Mouse (Mus musculus) small intestine, adult 2 months (tissue): ENCODE data around the gene Lipo2. TPM values are rescaled to one million over a fixed set of nuclear protein-coding genes. Genes with fewer than 3 reads are reported as not detected.
"Not testable (repeated sequence)": the region's sequence is repeated elsewhere in the genome, so short reads cannot be mapped to it uniquely, and the experiment has no call there.

ENCODE experiments used
- H3K27ac ChIP-seq: fragments of 200-500 bp; 2 replicates; pipeline ENCODE4 v1.5.1; 2012; ENCODE audit warnings: low read depth, low read length, control low read depth, inconsistent platforms; ENCODE audit not compliant: insufficient read depth
- H3K27me3 ChIP-seq: fragments of 200-500 bp; 2 replicates; pipeline ENCODE4 v1.6.1; 2012; ENCODE audit warnings: mild to moderate bottlenecking, moderate library complexity, low read length, inconsistent platforms; ENCODE audit not compliant: control insufficient read depth, insufficient read depth
- H3K36me3 ChIP-seq: fragments of 200-500 bp; 2 replicates; pipeline ENCODE4 v1.6.1; 2012; ENCODE audit warnings: mild to moderate bottlenecking, low read length, control low read depth, inconsistent platforms; ENCODE audit not compliant: control insufficient read depth, insufficient read depth
- H3K4me1 ChIP-seq: fragments of 200-500 bp; 2 replicates; pipeline ENCODE4 v1.6.1; 2012; ENCODE audit warnings: low read length, inconsistent platforms, mixed read lengths; ENCODE audit not compliant: control insufficient read depth, insufficient read depth, insufficient read length
- H3K4me3 ChIP-seq: fragments of 200-500 bp; 2 replicates; pipeline ENCODE4 v1.5.1; 2012; ENCODE audit warnings: low read depth, mild to moderate bottlenecking, control low read depth, inconsistent platforms, low read length, moderate library complexity
- CTCF ChIP-seq: fragments of 200-500 bp; IDR thresholded peaks from 2 replicates; pipeline ENCODE4 v1.5.1; 2012; ENCODE audit warnings: low read depth, mild to moderate bottlenecking, control low read depth, inconsistent platforms, low read length, moderate library complexity, mixed read lengths; ENCODE audit not compliant: insufficient replicate concordance, insufficient read length; ENCODE audit errors: extremely low read depth
- POLR2A ChIP-seq: fragments of 200-500 bp; IDR thresholded peaks from 2 replicates; pipeline ENCODE4 v1.6.1; 2012; ENCODE audit warnings: low read depth, mild to moderate bottlenecking, control low read depth, inconsistent platforms, low read length, moderate library complexity
- WGBS: fragments of 180-500 bp; shearing (Covaris S2); methylation state at CpG from one replicate; pipeline ENCODE4 v1.1.7; 2018; 5-methylcytosine and 5-hydroxymethylcytosine counted together
- polyA plus RNA-seq: library from polyadenylated mRNA; depleted of rRNA; stranded (reverse); fragments of >200 nt; gene quantifications from 2 replicates; pipeline ENCODE4 v1.2.3, GENCODE M21; 2012; rRNA removed

Gene Lipo2
- not detected in 2 replicates for polyA plus RNA-seq

DNA sequence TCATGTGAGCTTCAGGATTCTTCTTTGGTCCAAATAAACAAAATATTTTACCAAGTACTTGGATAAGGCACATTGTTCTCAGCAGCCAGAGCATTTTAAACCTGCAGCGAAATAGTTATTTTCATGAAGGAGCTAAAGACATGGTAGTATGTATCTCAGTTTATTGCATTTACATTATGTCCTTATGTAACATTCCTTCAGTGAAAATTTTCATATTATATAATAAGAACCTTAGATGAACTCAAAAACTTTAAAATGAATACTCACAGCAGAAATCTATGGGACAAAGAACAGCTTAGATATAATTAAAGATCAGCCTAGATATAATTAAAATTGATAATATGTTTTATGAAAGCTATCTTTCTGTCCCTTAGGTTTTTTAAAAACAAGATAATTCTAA lies at the start of gene Lipo2:
Lipo2 (minus strand) TSS at position 101 of the 400 bp plus-strand sequence.
- H3K27ac ChIP-seq, H3K4me3 ChIP-seq, H3K36me3 ChIP-seq, H3K27me3 ChIP-seq, H3K4me1 ChIP-seq: not testable (repeated sequence)
- WGBS, result 96% methylated on average over 1 of the region's 1 CpGs

DNA sequence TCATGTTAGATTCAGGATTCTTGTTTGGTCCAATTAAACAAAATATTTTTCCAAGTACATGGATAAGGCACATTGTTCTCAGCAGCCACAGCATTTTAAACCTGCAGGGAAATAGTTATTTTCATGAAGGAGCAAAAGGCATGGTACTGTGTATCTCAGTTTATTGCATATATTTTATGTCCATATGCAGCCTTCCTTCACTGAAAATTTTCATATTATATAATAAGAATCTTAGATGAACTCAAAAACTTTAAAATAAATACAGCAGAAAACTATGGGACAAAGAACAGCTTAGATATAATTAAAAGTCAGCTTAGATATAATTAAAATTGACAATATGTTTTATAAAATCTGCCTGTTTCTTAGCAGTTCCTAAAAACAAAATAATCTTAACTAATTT lies 36.2 kb upstream of the Lipo2 start, which contains the start of gene Lipo1:
Lipo1 (minus strand) TSS at position 101 of the 400 bp plus-strand sequence.
- not testable (repeated sequence) for H3K4me3 ChIP-seq, H3K27ac ChIP-seq, H3K36me3 ChIP-seq, H3K4me1 ChIP-seq, H3K27me3 ChIP-seq

DNA sequence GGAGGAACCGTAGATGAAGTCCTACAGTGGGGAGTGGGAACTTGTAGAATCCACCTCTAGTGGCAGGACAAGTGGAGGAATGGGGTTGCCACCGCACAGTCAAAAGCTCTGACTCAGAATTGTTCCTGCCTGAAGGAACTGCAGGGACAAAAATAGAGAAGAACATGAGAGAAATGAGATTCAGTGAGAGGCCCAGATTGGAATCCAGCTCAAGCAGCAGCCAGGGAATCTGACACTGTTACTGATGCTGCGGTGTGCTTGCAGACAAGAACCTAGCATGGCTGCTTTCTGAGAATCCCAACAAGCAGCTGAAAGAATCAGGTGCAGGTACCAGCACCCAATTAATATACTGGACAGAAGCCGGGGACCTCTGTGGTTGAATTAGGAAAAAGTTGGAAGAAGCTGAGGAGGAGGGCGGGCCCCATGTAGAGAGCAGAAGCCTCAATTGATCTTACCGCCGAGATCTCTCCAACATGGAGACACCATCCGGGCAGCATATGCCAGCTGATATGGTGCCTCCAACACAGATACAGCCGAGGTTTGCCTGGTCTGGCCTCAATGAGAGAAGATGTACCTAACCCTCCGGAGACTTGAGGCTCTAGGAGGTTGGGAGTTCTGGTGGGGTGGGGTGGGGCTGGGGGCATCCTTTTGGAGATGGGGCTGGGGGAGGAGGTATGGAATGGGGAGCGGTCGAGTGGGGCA lies 35.6 kb upstream of the Lipo2 start:
- TF ChIP-seq CTCF, result no peak
- no peak for TF ChIP-seq POLR2A
- Histone ChIP-seq H3K27ac (no peak overlapping the region), H3K36me3 (no peaks in the 10 kb centered on the region), H3K4me1 (no peaks in the 10 kb centered on the region), H3K4me3 (no peak overlapping the region), H3K27me3 (no peaks in the 10 kb centered on the region)
- WGBS, result 87% methylated on average over 12 of the region's 12 CpGs

DNA sequence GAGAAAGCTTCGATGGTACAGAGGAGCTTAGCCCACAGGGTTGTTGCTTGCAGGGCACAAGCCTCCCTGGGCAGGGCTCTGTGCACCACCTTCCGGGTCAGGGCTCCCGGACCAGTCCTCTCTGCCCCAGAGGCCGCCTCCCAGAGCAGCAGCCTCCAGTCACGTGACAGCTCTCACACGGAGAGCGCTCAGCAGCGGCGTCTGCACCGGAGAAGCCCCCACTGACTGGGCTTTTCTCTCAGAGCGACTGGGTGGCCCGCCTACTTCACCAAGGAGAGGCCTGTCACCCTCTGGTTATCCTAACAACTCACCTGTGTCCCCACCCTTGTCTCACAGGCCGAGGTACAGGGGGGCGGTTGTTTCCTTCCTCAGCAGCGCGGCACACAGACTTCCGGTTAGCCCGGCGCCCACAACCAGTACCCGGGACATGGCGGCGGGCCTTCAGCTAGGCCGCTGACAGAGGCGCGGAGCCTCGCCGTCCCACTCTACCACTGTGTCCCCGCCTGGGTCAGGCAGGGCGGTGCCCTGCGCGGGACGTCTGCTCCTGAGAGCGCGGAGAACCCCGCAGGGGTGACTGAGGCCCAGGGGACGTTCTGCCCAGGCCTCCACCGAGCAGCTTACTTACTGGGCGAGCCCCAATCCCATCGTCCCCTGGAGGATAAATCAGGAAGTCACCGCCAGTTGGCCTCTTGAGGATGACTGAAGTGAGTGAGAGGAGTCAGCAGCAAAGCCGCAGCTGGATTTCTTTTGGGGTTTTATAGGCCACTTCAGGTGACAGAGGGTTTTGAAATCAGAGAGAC lies 10.3 kb upstream of the Lipo2 start, which contains the start of gene Lipo3:
Lipo3 (minus strand) TSS at position 665 of the 800 bp plus-strand sequence.
- 35% methylated on average over 14 of the region's 41 CpGs for WGBS
- not testable (repeated sequence) for H3K36me3 ChIP-seq, H3K27ac ChIP-seq

More for the DNA sequence above, 10.3 kb upstream of the Lipo2 start, which contains the start of gene Lipo3:
- not testable (repeated sequence) for H3K4me1 ChIP-seq, H3K27me3 ChIP-seq, H3K4me3 ChIP-seq

Other genes with a start within 250 kb of the Lipo2 start
- gene Lipo4, start 233.6 kb downstream of the Lipo2 start, polyA plus RNA-seq, result not detected in 2 replicates
- not detected in 2 replicates for gene Gm8978, start 126.1 kb downstream of the Lipo2 start, polyA plus RNA-seq
- 2.0 and 2.8 TPM in 2 replicates for gene Lipo3, start 10.6 kb upstream of the Lipo2 start, polyA plus RNA-seq
- gene Lipo1, start 36.1 kb upstream of the Lipo2 start, polyA plus RNA-seq, result not detected in 2 replicates
- gene Lipf, start 209.8 kb upstream of the Lipo2 start, polyA plus RNA-seq, result not detected in 2 replicates